Mouse (Mus musculus): ENCODE measurements around the gene Heg1. TPM values are rescaled to one million over a fixed set of nuclear protein-coding genes. Genes with fewer than 3 reads are reported as not detected.

The Heg1 gene
- polyA plus RNA-seq, 1 experiment from 2014 or later: 4.7 TPM

GRCm38 (mm10) chr16:33734545-33734944 is 50.4 kb downstream of the Heg1 start:
- H3K4me3 ChIP-seq (ENCODE audit: low read depth, low read length): no peak overlapping the region
- H3K36me3 ChIP-seq (replicated peaks; ENCODE audit: insufficient read depth, low read length): peaks cover 20% of the 10 kb centered on the region
- H3K4me2 ChIP-seq (ENCODE audit: low read depth, low read length): no peak overlapping the region
- no peaks in the 10 kb centered on the region for H3K9me3 ChIP-seq (ENCODE audit: low read length)
- TF ChIP-seq EP300 (IDR thresholded peaks at IDR 0.05; ENCODE audit: low read depth) (no peak), CTCF (IDR thresholded peaks at IDR 0.05; ENCODE audit: low read depth) (no peak)
- no peaks in the 10 kb centered on the region for H3K27me3 ChIP-seq (ENCODE audit: insufficient read depth, low read length)
- no peak overlapping the region for H3K9ac ChIP-seq (replicated peaks)
- DNase-seq (no peak), ATAC-seq (0 out of 2 replicates have a peak, but pooled peaks have one; percentile 14)
- H3K4me1 ChIP-seq (ENCODE audit: insufficient read depth): peaks cover 9% of the 10 kb centered on the region
- H3K27ac ChIP-seq (ENCODE audit: low read depth): peak overlapping the region; percentile 62
- WGBS (ENCODE audit: insufficient replicate concordance): 66% methylated on average over 10 of the region's 10 CpGs

DNA sequence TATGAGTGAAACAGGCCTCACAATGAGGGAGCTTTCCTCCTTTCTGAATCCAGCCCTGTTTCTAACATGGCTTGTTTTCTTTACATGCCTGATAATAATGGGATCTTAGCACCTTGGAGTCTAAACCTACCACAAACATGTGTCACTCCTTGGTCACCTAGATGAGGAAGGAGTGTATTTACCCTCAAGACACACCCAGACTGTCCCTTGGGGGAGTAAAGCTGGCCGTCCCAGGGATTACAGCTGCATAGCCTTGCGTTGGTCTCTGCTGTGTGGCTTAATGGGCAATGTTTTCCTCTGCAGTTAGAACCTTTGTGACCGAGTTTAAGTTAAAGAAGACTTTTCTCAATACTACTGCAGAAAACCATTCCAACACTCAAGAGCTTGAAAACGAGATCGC is 51.1 kb downstream of the Heg1 start:
- Histone ChIP-seq H3K4me2 (ENCODE audit: low read depth, low read length) (no peak overlapping the region), H3K4me1 (ENCODE audit: insufficient read depth) (peaks cover 9% of the 10 kb centered on the region), H3K36me3 (replicated peaks; ENCODE audit: insufficient read depth, low read length) (peaks cover 20% of the 10 kb centered on the region), H3K27ac (ENCODE audit: low read depth) (peak overlapping the region; percentile 62), H3K9ac (replicated peaks) (no peak overlapping the region), H3K27me3 (ENCODE audit: insufficient read depth, low read length) (no peaks in the 10 kb centered on the region), H3K9me3 (ENCODE audit: low read length) (no peaks in the 10 kb centered on the region), H3K4me3 (ENCODE audit: low read depth, low read length) (no peak overlapping the region)
- ATAC-seq (no peak), DNase-seq (no peak)
- TF ChIP-seq EP300 (IDR thresholded peaks at IDR 0.05; ENCODE audit: low read depth) (no peak), CTCF (IDR thresholded peaks at IDR 0.05; ENCODE audit: low read depth) (no peak)
- WGBS (ENCODE audit: insufficient replicate concordance): 79% methylated on average over 5 of the region's 5 CpGs

DNA sequence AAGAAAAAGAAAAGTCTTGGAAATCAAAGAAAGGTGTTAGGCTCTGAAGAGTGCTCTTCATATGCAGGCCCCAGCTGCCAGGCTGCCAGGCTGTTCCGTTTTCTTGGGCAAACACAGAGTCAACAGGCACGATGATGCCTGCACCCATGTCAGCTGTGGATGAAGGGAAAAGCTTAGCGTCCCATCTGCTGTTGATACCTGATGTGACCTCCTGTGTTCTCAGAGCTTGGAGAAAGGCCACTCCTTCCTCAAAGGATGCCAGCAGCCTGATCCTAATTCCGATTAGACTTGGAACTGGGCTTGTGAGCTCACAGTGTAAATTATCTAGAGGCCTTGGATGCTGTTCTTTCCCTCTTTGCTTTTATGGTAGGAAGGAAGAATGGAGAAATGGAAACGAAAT is 51.6 kb downstream of the Heg1 start:
- Histone ChIP-seq H3K9me3 (ENCODE audit: low read length) (no peaks in the 10 kb centered on the region), H3K4me3 (ENCODE audit: low read depth, low read length) (no peak overlapping the region), H3K27me3 (ENCODE audit: insufficient read depth, low read length) (no peaks in the 10 kb centered on the region), H3K4me2 (ENCODE audit: low read depth, low read length) (no peak overlapping the region), H3K9ac (replicated peaks) (no peak overlapping the region), H3K4me1 (ENCODE audit: insufficient read depth) (peaks cover 9% of the 10 kb centered on the region), H3K36me3 (replicated peaks; ENCODE audit: insufficient read depth, low read length) (peaks cover 17% of the 10 kb centered on the region), H3K27ac (ENCODE audit: low read depth) (peak overlapping the region; percentile 62; the same call in 1 of the 2 replicates)
- 78% methylated on average over 5 of the region's 5 CpGs for WGBS (ENCODE audit: insufficient replicate concordance)
- ATAC-seq (no peak), DNase-seq (no peak)
- no peak for TF ChIP-seq EP300 (IDR thresholded peaks at IDR 0.05; ENCODE audit: low read depth)
- no peak for TF ChIP-seq CTCF (IDR thresholded peaks at IDR 0.05; ENCODE audit: low read depth)

GRCm38 (mm10) chr16:33736746-33737145 is 52.6 kb downstream of the Heg1 start:
- TF ChIP-seq EP300 (IDR thresholded peaks at IDR 0.05; ENCODE audit: low read depth) (no peak), CTCF (IDR thresholded peaks at IDR 0.05; ENCODE audit: low read depth) (0 out of 2 replicates have a peak, but pooled peaks have one; percentile 18)
- Histone ChIP-seq H3K9ac (replicated peaks) (no peak overlapping the region), H3K27me3 (ENCODE audit: insufficient read depth, low read length) (no peaks in the 10 kb centered on the region), H3K4me3 (ENCODE audit: low read depth, low read length) (no peak overlapping the region), H3K36me3 (replicated peaks; ENCODE audit: insufficient read depth, low read length) (peaks cover 14% of the 10 kb centered on the region), H3K27ac (ENCODE audit: low read depth) (no peak overlapping the region), H3K4me2 (ENCODE audit: low read depth, low read length) (no peak overlapping the region), H3K9me3 (ENCODE audit: low read length) (no peaks in the 10 kb centered on the region), H3K4me1 (ENCODE audit: insufficient read depth) (peaks cover 9% of the 10 kb centered on the region)
- DNase-seq (no peak), ATAC-seq (no peak)
- 80% methylated on average over 6 of the region's 6 CpGs for WGBS (ENCODE audit: insufficient replicate concordance)

GRCm38 (mm10) chr16:33738949-33739719 is 55.0 kb downstream of the Heg1 start:
- ATAC-seq: no peak

DNA sequence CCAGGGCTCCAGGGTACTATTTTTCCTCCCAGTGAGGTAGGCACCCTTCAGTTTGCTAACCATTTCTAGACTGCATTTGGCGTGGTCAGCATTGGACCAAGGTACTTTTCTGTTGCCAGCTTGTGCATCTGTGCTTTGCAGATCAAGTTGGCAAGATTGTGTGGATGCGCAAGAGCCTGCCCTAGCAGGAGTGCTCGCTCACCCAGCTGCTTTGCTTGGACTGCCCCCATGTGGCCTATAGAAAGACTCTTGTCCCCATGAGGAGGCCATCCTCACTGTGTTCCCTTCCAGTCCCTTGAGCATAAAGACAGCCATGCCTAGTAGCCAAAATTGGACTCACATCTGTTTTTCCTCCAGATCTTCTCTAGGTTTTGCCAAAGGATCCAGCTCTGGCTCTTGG is 55.6 kb downstream of the Heg1 start:
- TF ChIP-seq CTCF (IDR thresholded peaks at IDR 0.05; ENCODE audit: low read depth): peak; percentile 82
- no peak for TF ChIP-seq EP300 (IDR thresholded peaks at IDR 0.05; ENCODE audit: low read depth)
- DNase-seq: peak; percentile 40

More at GRCm38 (mm10) chr16:33738949-33739719, 55.0 kb downstream of the Heg1 start:
- no peak overlapping the region for H3K4me2 ChIP-seq (ENCODE audit: low read depth, low read length)
- DNase-seq: no peak
- H3K27me3 ChIP-seq (ENCODE audit: insufficient read depth, low read length): no peaks in the 10 kb centered on the region
- H3K9ac ChIP-seq (replicated peaks): no peak overlapping the region
- H3K9me3 ChIP-seq (ENCODE audit: low read length): no peaks in the 10 kb centered on the region
- peaks cover 4% of the 10 kb centered on the region; the same call in 1 of the 2 replicates for H3K4me1 ChIP-seq (ENCODE audit: insufficient read depth)
- no peak overlapping the region for H3K4me3 ChIP-seq (ENCODE audit: low read depth, low read length)
- TF ChIP-seq EP300 (IDR thresholded peaks at IDR 0.05; ENCODE audit: low read depth) (no peak), CTCF (IDR thresholded peaks at IDR 0.05; ENCODE audit: low read depth) (no peak)
- H3K36me3 ChIP-seq (replicated peaks; ENCODE audit: insufficient read depth, low read length): peaks cover 19% of the 10 kb centered on the region
- 84% methylated on average over 7 of the region's 7 CpGs for WGBS (ENCODE audit: insufficient replicate concordance)
- H3K27ac ChIP-seq (ENCODE audit: low read depth): no peak overlapping the region

More for the DNA sequence above, 55.6 kb downstream of the Heg1 start:
- Histone ChIP-seq H3K9me3 (ENCODE audit: low read length) (no peaks in the 10 kb centered on the region), H3K4me3 (ENCODE audit: low read depth, low read length) (no peak overlapping the region), H3K4me2 (ENCODE audit: low read depth, low read length) (no peak overlapping the region), H3K27ac (ENCODE audit: low read depth) (no peak overlapping the region), H3K9ac (replicated peaks) (no peak overlapping the region), H3K27me3 (ENCODE audit: insufficient read depth, low read length) (no peaks in the 10 kb centered on the region), H3K4me1 (ENCODE audit: insufficient read depth) (0 out of 2 replicates have a peak, but pooled peaks cover 4% of the 10 kb centered on the region), H3K36me3 (replicated peaks; ENCODE audit: insufficient read depth, low read length) (peaks cover 24% of the 10 kb centered on the region)
- 60% methylated on average over 3 of the region's 3 CpGs for WGBS (ENCODE audit: insufficient replicate concordance)
- ATAC-seq: no peak

All from liver, postnatal 0 days (tissue).